Mouse (Mus musculus): ENCODE measurements around the gene Gm20696.

- no peak for TF ChIP-seq UBTF (IDR thresholded peaks at IDR 0.05; ENCODE audit: low read depth, low read length)
- no peak for TF ChIP-seq JUN (IDR thresholded peaks at IDR 0.05; ENCODE audit: insufficient read depth, low read depth, low read length)
- TF ChIP-seq ELF1 (IDR thresholded peaks at IDR 0.05; ENCODE audit: low read depth, low read length) = peak; percentile 49; the same call in 1 of the 2 replicates
- no peak for TF ChIP-seq POLR2A (IDR thresholded peaks at IDR 0.05; ENCODE audit: low read depth, low read length)
- no peak for TF ChIP-seq NRF1 (IDR thresholded peaks at IDR 0.05; ENCODE audit: low read depth, low read length)
- no peak for TF ChIP-seq ZNF384 (IDR thresholded peaks at IDR 0.05; ENCODE audit: low read depth, low read length)
- no peak for TF ChIP-seq JUND (conservative IDR thresholded peaks at IDR 0.05; ENCODE audit: low read depth, low read length)
- no peak for TF ChIP-seq CHD2 (IDR thresholded peaks at IDR 0.05; ENCODE audit: low read length)
Measured at GRCm38 (mm10) chr6:99566921-99567320, 99.7 kb downstream of the Gm20696 start.
